Mouse (Mus musculus) cerebellum, adult 2 months (tissue): ENCODE results near the gene Procr. TPM values are rescaled to one million over a fixed set of nuclear protein-coding genes. Genes with fewer than 3 reads are reported as not detected.

ENCODE experiments used
- DNase-seq, 2 experiments: peaks; one replicate each; pipeline ENCODE4 v3.0.0; 2021
- H3K27ac ChIP-seq: fragments of 200-500 bp; 2 replicates; pipeline ENCODE4 v1.5.1; 2012; ENCODE audit warnings: low read length, control low read depth, inconsistent platforms; ENCODE audit not compliant: insufficient read depth
- H3K27me3 ChIP-seq: fragments of 200-500 bp; 2 replicates; pipeline ENCODE4 v1.6.1; 2012; ENCODE audit warnings: inconsistent platforms, mild to moderate bottlenecking, low read length, moderate library complexity; ENCODE audit not compliant: control insufficient read depth, insufficient read depth
- H3K4me1 ChIP-seq: fragments of 200-500 bp; 2 replicates; pipeline ENCODE4 v1.6.1; 2011; ENCODE audit warnings: low read length; ENCODE audit not compliant: control insufficient read depth, insufficient read depth
- H3K4me3 ChIP-seq: fragments of 200-500 bp; replicated peaks from 2 replicates; pipeline ENCODE3; 2011; ENCODE audit warnings: mild to moderate bottlenecking, low read depth, low read length, control low read depth; ENCODE audit not compliant: insufficient read depth
- CTCF ChIP-seq: fragments of 200-500 bp; IDR thresholded peaks from 2 replicates; pipeline ENCODE4 v1.5.1; 2011; ENCODE audit warnings: low read depth, mild to moderate bottlenecking, control low read depth, low read length, moderate library complexity, borderline replicate concordance; ENCODE audit not compliant: insufficient read depth
- POLR2A ChIP-seq: fragments of 200-500 bp; IDR thresholded peaks from 2 replicates; pipeline ENCODE4 v1.6.1; 2011; ENCODE audit warnings: low read length, control low read depth, borderline replicate concordance; ENCODE audit not compliant: insufficient read depth
- WGBS: fragments of 180-500 bp; shearing (Covaris S2); methylation state at CpG from one replicate; pipeline ENCODE4 v1.1.7; 2018; 5-methylcytosine and 5-hydroxymethylcytosine counted together
- polyA plus RNA-seq: library from polyadenylated mRNA; depleted of rRNA; stranded (reverse); fragments of >200 nt; gene quantifications from 2 replicates; pipeline ENCODE4 v1.2.3, GENCODE M21; 2012

Gene Procr
- polyA plus RNA-seq, 1 experiment = 1.9 TPM

- no peak for DNase-seq
- no peaks in the 10 kb centered on the region for H3K4me1 ChIP-seq
- no peak overlapping the region for H3K4me3 ChIP-seq
- 82% methylated on average over 6 of the region's 6 CpGs for WGBS
- H3K27ac ChIP-seq = no peak overlapping the region
- no peak for TF ChIP-seq CTCF
- no peaks in the 10 kb centered on the region for H3K27me3 ChIP-seq
Measured at GRCm38 (mm10) chr2:155736936-155737335, 14.0 kb upstream of the Procr start.

GRCm38 (mm10) chr2:155737803-155738202 lies 13.1 kb upstream of the Procr start:
- Histone ChIP-seq H3K27ac (no peak overlapping the region), H3K27me3 (no peaks in the 10 kb centered on the region), H3K4me1 (no peaks in the 10 kb centered on the region), H3K4me3 (no peak overlapping the region)
- no peak for DNase-seq
- TF ChIP-seq CTCF (no peak), POLR2A (no peak)
- WGBS = 68% methylated on average over 9 of the region's 9 CpGs

- no peaks in the 10 kb centered on the region; the same call in 1 of the 2 replicates for H3K27me3 ChIP-seq
- no peak overlapping the region for H3K27ac ChIP-seq
- no peak overlapping the region for H3K4me3 ChIP-seq
- H3K4me1 ChIP-seq = no peaks in the 10 kb centered on the region
- TF ChIP-seq POLR2A (no peak), CTCF (no peak)
- DNase-seq = no peak
- 59% methylated on average over 11 of the region's 11 CpGs for WGBS
Measured at GRCm38 (mm10) chr2:155742211-155742610, 8.7 kb upstream of the Procr start.

GRCm38 (mm10) chr2:155742931-155743337 lies 8.0 kb upstream of the Procr start:
- DNase-seq = no peak
- Histone ChIP-seq H3K27ac (no peak overlapping the region), H3K4me3 (no peak overlapping the region), H3K4me1 (no peaks in the 10 kb centered on the region), H3K27me3 (no peaks in the 10 kb centered on the region; the same call in 1 of the 2 replicates)
- TF ChIP-seq CTCF (no peak), POLR2A (no peak)
- 47% methylated on average over 12 of the region's 12 CpGs for WGBS

- Histone ChIP-seq H3K4me1 (no peaks in the 10 kb centered on the region), H3K27me3 (no peaks in the 10 kb centered on the region; the same call in 1 of the 2 replicates), H3K27ac (no peak overlapping the region), H3K4me3 (no peak overlapping the region)
- WGBS = 91% methylated on average over 9 of the region's 9 CpGs
- DNase-seq = no peak
- TF ChIP-seq CTCF (no peak), POLR2A (no peak)
Measured at GRCm38 (mm10) chr2:155743351-155743750, 7.6 kb upstream of the Procr start.

- Histone ChIP-seq H3K4me3 (no peak overlapping the region), H3K27me3 (no peaks in the 10 kb centered on the region; the same call in 1 of the 2 replicates), H3K27ac (no peak overlapping the region), H3K4me1 (no peaks in the 10 kb centered on the region)
- DNase-seq = no peak
- TF ChIP-seq CTCF = no peak
- WGBS = 68% methylated on average over 3 of the region's 3 CpGs
Measured at GRCm38 (mm10) chr2:155745487-155745886, 5.4 kb upstream of the Procr start.

GRCm38 (mm10) chr2:155749394-155749793 lies 1.5 kb upstream of the Procr start:
- no peak for DNase-seq
- no peaks in the 10 kb centered on the region for H3K27me3 ChIP-seq
- WGBS = 89% methylated on average over 4 of the region's 4 CpGs
- H3K4me3 ChIP-seq = no peak overlapping the region
- TF ChIP-seq CTCF (no peak), POLR2A (no peak)
- no peaks in the 10 kb centered on the region for H3K4me1 ChIP-seq
- no peak overlapping the region for H3K27ac ChIP-seq

- TF ChIP-seq POLR2A = no peak
- TF ChIP-seq CTCF = peak; percentile 26; the same call in 1 of the 2 replicates
- Histone ChIP-seq H3K27me3 (no peaks in the 10 kb centered on the region), H3K4me1 (peaks cover 3% of the 10 kb centered on the region), H3K4me3 (no peak overlapping the region), H3K27ac (no peak overlapping the region)
- no peak for DNase-seq
- 6% methylated on average over 1 of the region's 1 CpGs for WGBS
Measured at GRCm38 (mm10) chr2:155755746-155756145, 4.8 kb downstream of the Procr start.

GRCm38 (mm10) chr2:155756855-155757566 lies 6.1 kb downstream of the Procr start:
- no peak overlapping the region for H3K27ac ChIP-seq
- H3K27me3 ChIP-seq = no peaks in the 10 kb centered on the region
- peak; percentile 32; the same call in 1 of the 2 replicates for TF ChIP-seq CTCF
- TF ChIP-seq POLR2A = no peak
- no peak overlapping the region for H3K4me3 ChIP-seq
- DNase-seq = peak; percentile 51 to 60
- peaks cover 3% of the 10 kb centered on the region for H3K4me1 ChIP-seq
- 47% methylated on average over 14 of the region's 14 CpGs for WGBS
